Mouse (Mus musculus) cortical plate, adult 2 months (tissue): ENCODE data around the gene Gdf11.

Source experiments
- CTCF ChIP-seq: fragments of 200-500 bp; IDR thresholded peaks from 2 replicates; pipeline ENCODE4 v1.5.1; 2011; ENCODE audit warnings: mild to moderate bottlenecking, control low read depth, low read length; ENCODE audit not compliant: insufficient read depth; ENCODE audit errors: extremely low read depth
- POLR2A ChIP-seq: fragments of 200-500 bp; IDR thresholded peaks from 2 replicates; pipeline ENCODE4 v1.6.1; 2011; ENCODE audit warnings: mild to moderate bottlenecking, low read length, control low read depth; ENCODE audit not compliant: insufficient read depth; ENCODE audit errors: extremely low read depth

DNA sequence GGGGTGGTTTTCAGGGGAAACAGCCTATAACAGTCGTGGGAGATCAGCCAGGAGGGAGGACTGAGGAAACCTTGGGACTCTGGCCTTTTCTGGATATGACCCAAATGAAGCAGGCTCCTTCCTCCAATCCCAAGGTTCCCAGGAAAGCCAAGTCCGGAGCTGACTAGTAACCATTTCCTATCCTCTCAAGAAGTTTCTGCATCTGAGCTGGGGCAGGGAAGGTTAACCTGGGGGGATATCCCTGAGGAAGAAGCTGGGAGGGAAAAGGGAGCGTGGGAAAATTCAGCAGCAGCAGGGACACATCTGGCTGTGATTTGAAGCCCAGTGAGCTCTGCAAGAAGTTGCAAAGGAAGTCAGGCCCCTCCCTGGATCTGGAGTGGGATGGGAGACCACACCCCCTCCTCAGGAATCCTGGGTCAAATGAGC lies 29.2 kb upstream of the Gdf11 start:
- TF ChIP-seq CTCF (no peak), POLR2A (no peak)
